Mouse (Mus musculus) bone marrow macrophage, adult 2 months (primary cell): ENCODE measurements around the gene Dleu7. TPM values are rescaled to one million over a fixed set of nuclear protein-coding genes. Genes with fewer than 3 reads are reported as not detected.

Source experiments
- H3K27ac ChIP-seq: 2 replicates; pipeline ENCODE4 v1.5.1; 2012; ENCODE audit warnings: low read depth, low read length; ENCODE audit not compliant: insufficient read depth
- H3K4me1 ChIP-seq: 2 replicates; pipeline ENCODE4 v1.6.1; 2012; ENCODE audit warnings: low read length; ENCODE audit not compliant: control insufficient read depth, insufficient read depth
- H3K4me3 ChIP-seq: 2 replicates; pipeline ENCODE4 v1.5.1; 2012; ENCODE audit warnings: mild to moderate bottlenecking, low read length, moderate library complexity; ENCODE audit not compliant: insufficient read depth
- CTCF ChIP-seq: IDR thresholded peaks from 2 replicates; pipeline ENCODE4 v1.5.1; 2012; ENCODE audit warnings: low read depth, mild to moderate bottlenecking, low read length, moderate library complexity
- POLR2A ChIP-seq: IDR thresholded peaks from 2 replicates; pipeline ENCODE4 v1.6.1; 2012; ENCODE audit warnings: mild to moderate bottlenecking, low read depth, low read length, borderline replicate concordance
- polyA plus RNA-seq: library from polyadenylated mRNA; stranded (reverse); fragments of >200 nt; gene quantifications from 2 replicates; pipeline ENCODE4 v1.2.4, GENCODE M21; 2012; ENCODE audit not compliant: missing spikeins, insufficient read depth, insufficient read length

The Dleu7 gene
- polyA plus RNA-seq, 1 experiment, result not detected

DNA sequence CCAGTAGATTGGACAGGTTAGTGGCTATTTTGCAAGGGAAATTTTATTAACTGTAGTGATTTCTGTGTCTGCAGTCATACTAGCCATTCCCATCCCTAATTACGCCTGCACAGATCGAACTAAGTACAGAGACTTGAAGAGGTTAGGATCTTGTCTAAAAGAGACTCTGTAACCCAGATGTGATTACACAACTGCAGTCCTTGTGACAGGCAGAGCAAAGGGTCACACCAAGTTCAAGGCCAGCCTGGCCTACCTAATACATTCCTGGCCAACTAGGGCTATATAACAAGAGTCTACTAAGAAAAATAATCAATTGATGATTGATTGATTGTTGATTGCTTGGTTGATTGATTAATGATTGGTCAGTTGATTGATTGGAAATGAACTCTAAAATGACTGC, 43.6 kb downstream of the Dleu7 start:
- no peak overlapping the region for H3K27ac ChIP-seq
- peaks cover 15% of the 10 kb centered on the region for H3K4me1 ChIP-seq
- no peak overlapping the region for H3K4me3 ChIP-seq
- no peak for TF ChIP-seq POLR2A
- TF ChIP-seq CTCF, result no peak

DNA sequence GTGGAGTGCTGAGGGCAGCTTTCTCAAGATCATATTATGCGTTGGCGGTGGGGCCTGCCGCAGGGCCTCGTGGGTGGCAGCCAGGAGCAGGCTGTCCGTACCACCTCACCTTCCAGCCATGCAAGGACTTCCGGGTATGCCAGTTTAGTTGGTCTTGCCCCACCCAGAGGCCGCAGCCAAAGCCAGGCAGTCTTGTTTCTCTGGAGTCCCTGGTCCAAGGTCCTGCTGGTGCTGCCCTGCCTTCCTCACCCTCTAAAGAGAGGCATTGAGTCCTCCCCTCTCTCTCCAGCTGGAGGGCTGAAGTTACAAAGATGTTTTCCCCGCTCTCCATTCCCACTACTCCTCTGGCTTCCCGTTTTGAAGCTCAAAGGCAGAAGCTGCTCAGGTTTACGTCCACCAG, 44.1 kb downstream of the Dleu7 start:
- H3K4me1 ChIP-seq, result peaks cover 15% of the 10 kb centered on the region
- no peak overlapping the region for H3K27ac ChIP-seq
- TF ChIP-seq CTCF, result no peak
- TF ChIP-seq POLR2A, result no peak
- no peak overlapping the region for H3K4me3 ChIP-seq

DNA sequence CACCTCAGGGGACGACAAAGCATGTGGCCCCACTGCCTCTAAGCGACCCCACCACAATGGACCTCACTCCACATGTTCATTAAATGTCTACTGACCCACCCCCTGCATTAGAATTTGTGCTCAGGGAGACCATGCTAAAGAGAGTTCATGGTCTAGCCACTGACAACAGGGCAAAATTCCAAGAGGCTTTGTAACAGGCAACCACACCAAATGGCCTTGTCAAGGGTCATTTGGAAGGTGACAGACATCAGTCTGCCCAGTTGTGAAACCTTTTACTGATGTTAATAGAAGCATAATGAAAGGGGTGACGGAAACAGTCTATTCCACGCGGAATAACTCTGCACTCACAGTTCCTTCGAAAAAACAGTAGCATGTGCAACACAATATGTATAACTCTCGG, 44.5 kb downstream of the Dleu7 start:
- H3K4me3 ChIP-seq, result no peak overlapping the region
- TF ChIP-seq POLR2A, result no peak
- TF ChIP-seq CTCF, result no peak
- peaks cover 15% of the 10 kb centered on the region for H3K4me1 ChIP-seq
- no peak overlapping the region for H3K27ac ChIP-seq

DNA sequence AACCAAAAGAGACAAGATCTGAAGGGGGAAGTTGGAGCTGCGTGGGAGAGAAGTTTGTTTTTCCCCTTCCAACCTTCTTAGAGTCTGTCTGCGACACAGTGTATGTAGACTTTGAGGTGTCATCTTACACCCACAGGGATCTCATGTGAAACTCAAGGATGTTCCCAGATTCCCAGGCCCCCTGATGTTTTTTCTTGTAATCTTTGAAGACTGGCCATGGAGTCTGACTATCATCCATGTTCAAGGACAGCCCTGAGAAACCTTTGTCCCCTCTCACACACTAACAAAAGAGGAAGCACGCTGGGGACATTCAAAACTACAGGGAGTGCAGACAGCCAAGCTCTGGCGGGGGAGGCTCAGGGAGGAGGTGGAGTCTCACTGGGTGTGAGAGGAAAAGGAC, 47.3 kb downstream of the Dleu7 start:
- H3K27ac ChIP-seq, result peak overlapping the region; percentile 96
- no peak for TF ChIP-seq CTCF
- TF ChIP-seq POLR2A, result no peak
- H3K4me3 ChIP-seq, result peak overlapping the region; percentile 30
- peaks cover 15% of the 10 kb centered on the region for H3K4me1 ChIP-seq

DNA sequence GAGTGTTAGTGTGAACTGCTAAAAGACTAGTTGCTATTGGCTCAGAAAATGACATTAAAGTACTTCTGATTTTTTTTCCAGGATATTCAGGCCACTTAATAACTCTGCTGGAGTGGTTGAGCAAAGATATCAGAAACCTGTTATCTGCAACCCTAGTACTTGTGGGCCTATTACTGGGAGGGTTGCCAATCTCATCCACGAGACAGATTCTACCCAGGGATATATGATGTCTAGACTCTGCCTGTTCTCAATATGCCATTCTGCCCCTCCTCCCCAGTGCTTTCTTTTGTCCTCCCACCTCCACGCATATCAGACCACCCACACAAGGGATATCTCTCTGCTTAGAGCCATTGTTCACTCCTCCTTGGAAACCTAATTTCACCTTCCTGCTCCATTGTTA, 49.3 kb downstream of the Dleu7 start:
- TF ChIP-seq POLR2A (no peak), CTCF (no peak)

DNA sequence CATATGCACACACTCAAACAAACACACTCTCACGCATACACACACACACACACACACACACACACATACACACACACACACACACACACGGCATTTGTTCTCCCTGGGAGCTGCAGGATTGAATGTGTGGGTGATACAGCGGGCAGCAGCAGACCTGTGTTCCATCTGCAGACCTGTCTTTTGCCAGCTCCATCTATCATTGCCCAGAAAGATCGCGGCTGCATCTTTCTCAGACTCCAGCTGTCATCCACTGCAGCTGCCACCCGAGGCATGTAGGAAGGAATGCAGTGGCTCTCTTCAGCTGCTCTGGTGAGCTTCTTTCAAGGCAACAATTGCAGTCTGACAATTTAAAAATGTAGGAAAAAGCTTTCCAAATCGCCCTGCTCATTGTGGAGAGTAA, 56.9 kb downstream of the Dleu7 start:
- no peak for TF ChIP-seq CTCF
- no peak for TF ChIP-seq POLR2A
- peaks cover 13% of the 10 kb centered on the region for H3K4me1 ChIP-seq
- H3K4me3 ChIP-seq, result no peak overlapping the region
- no peak overlapping the region for H3K27ac ChIP-seq

More for the DNA sequence above, 49.3 kb downstream of the Dleu7 start:
- peaks cover 15% of the 10 kb centered on the region for H3K4me1 ChIP-seq
- H3K4me3 ChIP-seq, result no peak overlapping the region
- no peak overlapping the region for H3K27ac ChIP-seq

DNA sequence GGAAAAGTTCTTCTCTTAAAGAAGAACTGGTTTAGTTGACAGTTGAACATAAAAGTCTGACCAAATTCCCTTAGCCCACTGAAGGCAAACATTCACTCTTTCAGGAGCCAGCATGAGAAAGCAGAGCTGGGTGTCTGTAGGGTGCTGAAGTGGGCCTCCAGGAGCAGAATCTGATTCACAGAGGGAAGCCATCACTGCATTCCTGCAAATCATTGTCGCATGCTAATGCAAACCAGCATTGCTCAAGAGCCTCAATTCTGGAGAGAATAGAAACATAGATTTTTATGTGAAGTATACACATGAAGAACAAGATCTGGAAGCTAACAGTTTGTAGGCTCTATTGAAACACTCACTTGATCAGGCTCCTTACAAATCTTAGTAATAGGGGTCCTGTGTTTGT, 57.6 kb downstream of the Dleu7 start:
- TF ChIP-seq CTCF (no peak), POLR2A (no peak)

DNA sequence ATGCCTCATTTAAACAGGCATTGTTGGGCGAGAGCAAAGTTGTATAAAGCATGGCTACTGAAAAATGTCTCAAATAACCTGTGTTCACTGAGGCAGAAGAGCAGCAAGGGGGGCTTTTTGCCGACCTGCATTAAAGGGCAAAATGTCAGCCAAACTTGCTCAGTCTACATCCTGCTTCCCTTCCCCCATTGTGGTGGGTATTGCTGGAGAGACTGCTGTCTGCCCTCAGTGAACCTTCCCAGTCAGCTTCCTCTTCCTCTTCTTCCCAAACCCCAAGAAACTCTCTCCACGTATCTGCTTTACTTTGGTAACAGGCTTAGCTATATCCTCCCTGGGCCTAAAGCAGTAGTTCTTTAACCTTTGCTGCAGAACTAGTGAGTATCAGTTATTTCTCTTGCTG, 61.9 kb downstream of the Dleu7 start:
- H3K27ac ChIP-seq, result no peak overlapping the region
- TF ChIP-seq POLR2A (no peak), CTCF (no peak)
- peaks cover 18% of the 10 kb centered on the region for H3K4me1 ChIP-seq
- H3K4me3 ChIP-seq, result no peak overlapping the region

More for the DNA sequence above, 57.6 kb downstream of the Dleu7 start:
- Histone ChIP-seq H3K27ac (no peak overlapping the region), H3K4me3 (no peak overlapping the region), H3K4me1 (peaks cover 18% of the 10 kb centered on the region)

DNA sequence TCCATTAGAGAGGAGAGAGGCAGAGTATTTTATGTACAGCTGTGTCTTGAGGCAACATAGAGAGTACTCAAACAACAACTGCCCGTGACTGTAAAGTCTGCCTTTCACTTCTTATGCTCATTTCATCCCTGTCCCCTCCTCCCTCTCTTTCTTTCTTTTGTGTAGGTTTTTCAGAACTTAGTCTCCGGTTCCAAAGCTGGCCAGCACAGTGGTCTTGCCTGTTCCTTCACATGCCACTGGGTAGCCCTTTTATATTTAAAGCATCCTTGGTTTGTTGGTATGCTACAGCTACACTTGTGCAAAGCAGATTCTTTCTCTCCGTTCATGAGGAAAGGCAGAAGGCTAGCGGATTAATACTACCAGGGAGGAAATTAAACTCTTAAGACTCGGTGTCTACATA, 65.7 kb downstream of the Dleu7 start:
- TF ChIP-seq CTCF (no peak), POLR2A (no peak)
- no peak overlapping the region for H3K27ac ChIP-seq
- H3K4me3 ChIP-seq, result no peak overlapping the region
- H3K4me1 ChIP-seq, result peaks cover 10% of the 10 kb centered on the region

DNA sequence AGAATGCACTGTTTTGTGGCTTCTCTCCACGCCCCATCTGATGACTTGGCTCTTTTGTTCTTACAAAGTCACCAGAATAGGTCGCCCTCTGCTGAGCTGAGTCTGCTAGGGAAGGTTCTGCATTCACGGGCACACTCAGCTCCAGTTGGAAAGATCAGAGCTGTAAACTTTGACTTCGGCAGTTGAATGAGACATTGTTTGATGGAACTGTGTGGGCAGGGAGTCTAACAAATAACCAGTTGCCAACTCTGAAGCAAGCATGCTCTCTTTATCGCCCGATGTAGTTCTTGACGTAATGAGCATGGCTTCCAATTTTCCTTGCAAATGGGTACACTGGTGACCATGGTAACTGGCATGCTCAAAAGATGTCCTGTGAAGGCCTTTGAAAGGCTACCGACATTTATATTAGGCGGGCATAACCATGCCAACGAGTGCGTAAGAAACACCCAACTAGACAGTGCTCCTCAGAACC, 66.2 kb downstream of the Dleu7 start:
- H3K27ac ChIP-seq, result no peak overlapping the region
- H3K4me1 ChIP-seq, result peaks cover 10% of the 10 kb centered on the region
- no peak overlapping the region for H3K4me3 ChIP-seq
- TF ChIP-seq CTCF (no peak), POLR2A (no peak)

Other genes with a start within 250 kb of the Dleu7 start
- 20.7 and 32.1 TPM in 2 replicates for gene Rnaseh2b, start 458 bp downstream of the Dleu7 start, polyA plus RNA-seq
- gene Gucy1b2, start 163.2 kb upstream of the Dleu7 start, polyA plus RNA-seq, result not detected in 2 replicates